Mouse (Mus musculus) forebrain, embryonic 13.5 days (tissue): ENCODE measurements around the gene Lhx2. TPM values are rescaled to one million over a fixed set of nuclear protein-coding genes. Genes with fewer than 3 reads are reported as not detected.
A peak's percentile ranks its signal among the peaks of the same experiment; 100 is the strongest.

ENCODE experiments used
- ATAC-seq: fragments of 200-750 bp; cut with Nextera tagmentation; 2 replicates; pipeline ENCODE4 v1.8.0; 2017
- H3K27ac ChIP-seq: fragments of 300-500 bp; sonication (generic); 2 replicates; pipeline ENCODE4 v1.5.1; 2015; ENCODE audit warnings: inconsistent platforms, mild to moderate bottlenecking, moderate library complexity
- H3K27me3 ChIP-seq: fragments of 300-500 bp; sonication (generic); 2 replicates; pipeline ENCODE4 v1.6.1; 2015; ENCODE audit warnings: mild to moderate bottlenecking, inconsistent platforms
- H3K36me3 ChIP-seq: fragments of 300-500 bp; sonication (generic); 2 replicates; pipeline ENCODE4 v1.6.1; 2015; ENCODE audit warnings: mild to moderate bottlenecking, inconsistent platforms; ENCODE audit not compliant: poor library complexity, severe bottlenecking
- H3K4me1 ChIP-seq: fragments of 300-500 bp; sonication (generic); 2 replicates; pipeline ENCODE4 v1.6.1; 2015; ENCODE audit warnings: inconsistent platforms
- H3K4me2 ChIP-seq: fragments of 300-500 bp; sonication (generic); 2 replicates; pipeline ENCODE4 v1.6.1; 2015; ENCODE audit warnings: inconsistent platforms, mild to moderate bottlenecking, moderate library complexity
- H3K4me3 ChIP-seq: fragments of 300-500 bp; sonication (generic); 2 replicates; pipeline ENCODE4 v1.5.1; 2015; ENCODE audit warnings: mild to moderate bottlenecking, inconsistent platforms
- H3K9ac ChIP-seq: fragments of 300-500 bp; sonication (generic); 2 replicates; pipeline ENCODE4 v1.6.1; 2015; ENCODE audit warnings: mild to moderate bottlenecking, inconsistent platforms
- H3K9me3 ChIP-seq: fragments of 300-500 bp; sonication (generic); replicated peaks from 2 replicates; pipeline ENCODE4 v1.6.1; 2016; ENCODE audit warnings: inconsistent platforms
- WGBS: fragments of 180-500 bp; shearing (Covaris S2); methylation state at CpG from one replicate; pipeline ENCODE4 v1.1.7; 2015; 5-methylcytosine and 5-hydroxymethylcytosine counted together
- polyA plus RNA-seq: library from polyadenylated mRNA; unstranded; fragments of >200 nt; fragmentation: Nextera tagmentation; extraction: Ambion mirVana; gene quantifications from 2 replicates; pipeline ENCODE4 v1.2.1, GENCODE M21; 2015

Gene Lhx2
- polyA plus RNA-seq, 1 experiment from 2014 or later, result 153 TPM

DNA sequence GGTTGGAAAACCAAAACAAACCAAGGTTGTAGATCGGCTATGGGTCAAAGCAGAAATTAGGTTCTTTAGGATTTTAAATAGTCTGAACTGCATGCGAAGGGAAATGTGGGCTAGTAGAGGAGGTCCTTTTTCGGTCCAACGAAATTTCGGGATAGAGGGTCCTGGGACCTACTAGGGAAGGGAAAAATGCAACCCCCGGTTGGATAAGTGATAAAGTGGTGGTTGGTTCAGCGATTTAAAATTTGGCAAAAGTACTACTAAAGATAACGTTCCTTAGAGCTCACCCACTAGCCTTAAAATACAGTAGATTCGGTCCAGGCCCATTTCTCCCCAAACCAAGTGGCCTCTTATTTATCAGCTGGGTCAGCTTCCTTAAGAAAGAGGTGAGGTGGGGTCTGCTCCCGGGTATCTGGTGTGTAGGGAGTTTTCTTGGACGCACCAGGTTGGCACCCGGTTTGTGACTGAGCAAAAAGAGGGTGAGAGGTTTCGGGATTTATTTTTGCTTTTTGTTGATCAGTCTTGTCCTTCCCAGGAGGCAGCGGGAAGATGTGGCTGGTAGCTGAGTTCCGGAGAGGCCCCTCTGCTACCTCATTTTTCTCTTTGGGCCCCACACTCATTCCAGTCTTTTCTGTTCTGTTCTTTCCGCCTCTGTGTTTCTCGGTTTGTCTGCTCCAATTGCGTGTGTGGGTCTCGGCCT is 16.8 kb downstream of the Lhx2 start:
- Histone ChIP-seq H3K9me3 (no peaks in the 10 kb centered on the region), H3K27me3 (peaks cover 28% of the 10 kb centered on the region), H3K4me3 (peak overlapping the region; percentile 91), H3K4me2 (peak overlapping the region; percentile 93), H3K9ac (peak overlapping the region; percentile 100), H3K36me3 (peaks cover 46% of the 10 kb centered on the region), H3K4me1 (peaks cover 78% of the 10 kb centered on the region), H3K27ac (peak overlapping the region; percentile 99)
- WGBS, result 1% methylated on average over 19 of the region's 19 CpGs
- no peak for ATAC-seq

DNA sequence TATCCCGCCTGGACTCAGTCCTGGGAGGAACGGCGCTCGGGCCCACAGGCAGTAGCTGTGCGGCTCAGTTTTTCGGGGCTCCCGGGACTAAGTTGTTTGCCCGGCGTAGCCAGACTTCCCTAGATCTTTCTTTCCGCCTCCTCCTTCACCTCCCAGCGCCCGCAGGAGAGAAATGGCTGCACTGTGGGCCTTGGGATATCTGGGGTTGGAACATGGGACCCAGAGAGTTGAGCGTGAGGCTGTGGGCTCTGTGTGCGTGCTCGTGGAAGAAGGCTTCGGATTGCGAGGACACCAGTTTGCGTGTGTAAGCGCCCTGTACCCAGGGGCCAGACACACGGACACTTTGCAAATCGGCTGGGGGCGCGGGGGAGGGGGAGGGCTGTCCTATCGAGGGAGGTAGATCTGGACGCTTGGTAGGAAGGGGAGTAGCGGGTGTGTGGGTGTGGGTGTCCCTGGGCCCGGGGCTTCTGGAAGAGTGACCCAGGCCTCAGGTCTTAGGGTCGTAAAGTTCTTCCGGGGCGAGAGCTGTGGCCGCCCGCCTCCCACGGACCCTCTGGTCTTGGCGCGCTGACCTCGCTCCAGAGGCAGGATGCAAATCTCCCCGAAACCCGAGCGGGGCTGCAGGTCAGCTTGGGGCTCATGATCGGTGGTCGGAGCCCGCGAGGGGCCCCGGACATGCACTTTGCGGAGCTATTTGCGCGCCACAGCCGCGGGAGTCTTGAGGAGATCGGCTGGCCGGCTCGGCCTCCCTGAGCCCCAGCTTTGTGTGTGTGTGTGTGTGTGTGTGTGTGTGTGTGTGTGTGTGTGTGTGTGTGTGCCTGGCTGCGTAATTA is 17.6 kb downstream of the Lhx2 start:
- peak overlapping the region; percentile 91 for H3K4me3 ChIP-seq
- H3K27ac ChIP-seq, result peak overlapping the region; percentile 99
- peak overlapping the region; percentile 100 for H3K9ac ChIP-seq
- peaks cover 28% of the 10 kb centered on the region for H3K27me3 ChIP-seq
- H3K9me3 ChIP-seq, result no peaks in the 10 kb centered on the region
- H3K36me3 ChIP-seq, result peaks cover 54% of the 10 kb centered on the region
- peak; percentile 22; the same call in 1 of the 2 replicates for ATAC-seq
- WGBS, result under 1% methylated on average over 53 of the region's 53 CpGs
- peaks cover 86% of the 10 kb centered on the region for H3K4me1 ChIP-seq
- peak overlapping the region; percentile 93 for H3K4me2 ChIP-seq

DNA sequence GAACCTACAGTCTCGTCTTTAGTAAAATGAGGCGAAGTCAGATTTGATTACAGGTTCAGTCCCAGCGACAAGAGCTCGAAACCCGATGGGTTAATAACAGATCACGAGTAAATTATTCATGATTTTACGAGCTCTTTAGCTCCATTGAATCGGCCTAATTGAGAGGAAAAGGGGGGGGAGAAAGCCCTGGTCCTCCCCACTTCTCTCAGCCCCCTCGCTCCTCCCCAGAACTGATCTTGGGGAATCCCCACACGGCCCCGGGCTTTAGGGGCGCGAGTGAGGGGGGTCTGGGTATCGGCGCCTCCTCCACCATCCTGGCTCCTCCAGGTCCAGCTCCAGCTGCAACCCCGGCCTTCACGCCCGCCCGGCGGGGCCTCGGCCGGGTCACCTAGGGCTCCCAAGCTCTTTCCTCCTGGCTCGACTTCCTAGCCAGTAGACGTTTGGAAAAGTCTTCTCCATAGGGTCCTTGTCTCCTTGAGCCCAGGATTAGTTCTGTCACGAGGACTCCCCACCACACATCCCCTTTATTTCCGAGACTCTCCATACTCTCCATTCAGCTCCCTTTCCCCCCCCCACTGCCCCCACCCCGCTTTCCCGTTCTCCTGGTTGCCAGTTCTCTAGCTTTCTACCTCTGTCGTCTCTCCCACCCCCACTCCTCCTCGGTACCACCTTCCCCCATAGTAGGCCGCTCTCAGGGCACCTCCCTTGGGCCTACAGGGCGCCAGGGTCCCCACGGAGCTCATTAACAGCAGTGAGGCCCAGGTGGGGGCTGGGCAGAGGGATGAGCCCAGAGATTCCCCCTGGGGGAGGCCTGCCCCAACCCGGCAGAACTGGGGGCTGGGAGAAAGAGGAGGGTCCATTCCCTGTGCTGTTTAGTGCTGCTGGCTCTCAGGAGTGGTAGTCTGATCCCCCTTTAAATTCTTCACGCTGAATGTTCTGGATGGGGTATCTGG is 18.5 kb downstream of the Lhx2 start:
- Histone ChIP-seq H3K27me3 (peaks cover 28% of the 10 kb centered on the region), H3K9ac (peak overlapping the region; percentile 100), H3K4me1 (peaks cover 90% of the 10 kb centered on the region), H3K36me3 (peaks cover 63% of the 10 kb centered on the region), H3K4me2 (peak overlapping the region; percentile 93), H3K27ac (peak overlapping the region; percentile 99), H3K9me3 (no peaks in the 10 kb centered on the region), H3K4me3 (peak overlapping the region; percentile 91)
- 1% methylated on average over 35 of the region's 35 CpGs for WGBS
- ATAC-seq, result peak; percentile 51

DNA sequence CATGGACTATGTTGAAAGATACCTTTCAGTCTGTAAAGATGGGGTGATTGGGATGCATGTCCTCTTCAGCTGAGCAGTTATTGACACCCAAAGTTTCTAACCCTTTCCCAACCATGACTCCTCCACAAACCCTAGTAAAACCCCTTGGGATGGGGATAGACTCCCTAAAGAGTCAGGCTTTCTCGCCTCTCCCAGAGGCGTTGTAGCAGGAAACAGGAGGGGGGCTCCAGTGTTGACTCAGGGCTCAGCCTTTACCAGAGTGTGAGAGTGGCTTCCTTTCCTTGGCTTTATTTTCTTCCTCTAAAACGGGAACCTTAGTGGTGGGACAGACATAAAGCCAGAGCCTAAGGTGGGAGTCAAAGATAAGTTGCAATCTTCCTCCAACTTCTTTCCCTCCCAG is 19.5 kb downstream of the Lhx2 start:
- Histone ChIP-seq H3K9me3 (no peaks in the 10 kb centered on the region), H3K9ac (peak overlapping the region; percentile 100), H3K36me3 (peaks cover 68% of the 10 kb centered on the region), H3K27ac (peak overlapping the region; percentile 78), H3K4me3 (peak overlapping the region; percentile 91), H3K4me2 (peak overlapping the region; percentile 93), H3K4me1 (peaks cover 93% of the 10 kb centered on the region), H3K27me3 (peaks cover 19% of the 10 kb centered on the region)
- no peak for ATAC-seq
- WGBS, result 6% methylated on average over 3 of the region's 3 CpGs

DNA sequence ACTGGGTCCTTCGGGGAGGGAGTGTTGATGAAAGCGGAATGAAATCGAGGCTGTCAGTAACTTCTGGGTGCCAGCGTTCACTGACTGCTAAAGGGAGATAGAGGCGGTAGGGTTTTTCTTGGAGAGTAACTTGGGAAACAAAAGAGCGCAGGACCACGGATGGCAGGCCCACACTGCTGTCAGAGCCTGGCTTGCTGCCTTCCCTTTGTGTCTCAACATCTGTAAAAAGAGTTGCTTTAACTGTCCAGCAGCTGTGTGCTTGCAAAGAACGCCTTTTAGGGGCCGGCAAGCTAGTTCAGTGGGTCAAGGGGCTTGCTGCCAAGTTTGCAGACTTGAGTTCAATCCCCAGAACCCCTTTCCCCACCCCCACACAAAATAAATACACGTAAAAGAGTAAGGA is 20.1 kb downstream of the Lhx2 start:
- ATAC-seq, result no peak
- WGBS, result 7% methylated on average over 10 of the region's 10 CpGs
- Histone ChIP-seq H3K36me3 (peaks cover 72% of the 10 kb centered on the region), H3K4me1 (peaks cover 93% of the 10 kb centered on the region), H3K4me2 (peak overlapping the region; percentile 93), H3K9ac (peak overlapping the region; percentile 100), H3K27ac (peak overlapping the region; percentile 78), H3K27me3 (peaks cover 18% of the 10 kb centered on the region), H3K9me3 (no peaks in the 10 kb centered on the region), H3K4me3 (peak overlapping the region; percentile 91)

DNA sequence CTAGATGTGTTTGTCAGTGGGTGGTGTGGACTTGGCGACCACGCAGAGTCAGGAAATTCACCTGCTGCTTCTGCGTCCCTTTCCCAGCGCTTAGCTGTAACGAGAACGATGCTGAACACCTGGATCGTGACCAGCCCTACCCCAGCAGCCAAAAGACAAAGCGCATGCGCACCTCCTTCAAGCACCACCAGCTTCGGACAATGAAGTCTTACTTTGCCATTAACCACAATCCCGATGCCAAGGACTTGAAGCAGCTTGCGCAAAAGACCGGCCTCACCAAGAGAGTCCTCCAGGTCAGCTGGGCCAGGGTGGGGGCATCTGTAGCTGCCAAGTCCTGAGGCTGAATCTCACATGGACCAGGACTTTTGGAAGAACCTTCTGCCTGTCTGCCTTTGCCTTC is 20.7 kb downstream of the Lhx2 start:
- Histone ChIP-seq H3K27me3 (peaks cover 18% of the 10 kb centered on the region), H3K4me1 (peaks cover 93% of the 10 kb centered on the region), H3K9me3 (no peaks in the 10 kb centered on the region), H3K9ac (peak overlapping the region; percentile 100), H3K4me3 (peak overlapping the region; percentile 91), H3K27ac (peak overlapping the region; percentile 78), H3K4me2 (peak overlapping the region; percentile 93), H3K36me3 (peaks cover 72% of the 10 kb centered on the region)
- WGBS, result 17% methylated on average over 13 of the region's 13 CpGs
- ATAC-seq, result no peak

DNA sequence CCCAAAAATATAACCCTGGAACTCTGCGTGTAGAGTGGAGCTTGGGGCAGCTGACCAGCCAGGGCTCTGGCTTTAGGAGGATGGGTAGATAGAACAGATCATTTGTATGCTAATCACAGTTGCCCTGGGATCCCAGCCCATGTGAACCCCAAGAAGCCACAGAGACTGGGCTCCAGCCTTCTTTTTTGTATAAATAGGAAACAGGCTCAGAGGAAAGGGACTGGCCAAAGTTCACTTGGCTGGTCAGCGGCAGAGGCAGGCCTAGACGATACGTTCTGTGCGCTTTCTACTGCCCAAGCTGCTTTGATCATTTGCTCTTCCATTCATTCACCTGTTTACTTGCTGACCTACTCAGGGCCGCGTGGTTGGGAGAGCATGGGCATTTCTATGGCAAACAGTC is 27.1 kb downstream of the Lhx2 start:
- H3K4me1 ChIP-seq, result peaks cover 67% of the 10 kb centered on the region

DNA sequence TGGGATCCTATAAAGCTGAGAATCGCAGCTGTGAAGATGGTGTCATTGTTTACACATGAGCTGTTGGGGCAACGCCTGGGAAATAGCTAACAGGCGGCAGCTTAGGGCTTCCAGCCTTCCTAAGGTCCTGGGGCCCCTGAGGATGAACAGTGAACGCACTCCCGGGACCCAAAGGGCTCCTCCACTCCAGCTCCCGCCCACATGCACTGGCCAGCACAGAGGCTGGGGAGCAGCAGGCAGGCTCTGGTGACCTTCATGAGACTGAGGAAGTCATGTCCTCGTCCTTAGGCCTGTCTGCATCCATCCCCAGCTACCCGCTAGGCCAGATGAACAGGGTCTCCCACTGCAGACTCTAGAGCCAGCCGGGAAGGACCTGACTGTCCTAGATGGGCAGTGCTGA is 27.9 kb downstream of the Lhx2 start:
- Histone ChIP-seq H3K9ac (peak overlapping the region; percentile 26; the same call in 1 of the 2 replicates), H3K27ac (peak overlapping the region; percentile 68), H3K27me3 (no peaks in the 10 kb centered on the region), H3K4me2 (peak overlapping the region; percentile 4; the same call in 1 of the 2 replicates), H3K36me3 (peaks cover 85% of the 10 kb centered on the region), H3K4me1 (peaks cover 60% of the 10 kb centered on the region), H3K9me3 (no peaks in the 10 kb centered on the region), H3K4me3 (no peak overlapping the region)
- ATAC-seq, result no peak
- WGBS, result 38% methylated on average over 9 of the region's 9 CpGs

More for the DNA sequence above, 27.1 kb downstream of the Lhx2 start:
- ATAC-seq, result no peak
- H3K4me2 ChIP-seq, result peak overlapping the region; percentile 22; the same call in 1 of the 2 replicates
- no peaks in the 10 kb centered on the region for H3K9me3 ChIP-seq
- WGBS, result 57% methylated on average over 7 of the region's 7 CpGs
- no peak overlapping the region for H3K4me3 ChIP-seq
- H3K36me3 ChIP-seq, result peaks cover 92% of the 10 kb centered on the region
- peak overlapping the region; percentile 43 for H3K9ac ChIP-seq
- peak overlapping the region; percentile 48; the same call in 1 of the 2 replicates for H3K27ac ChIP-seq
- no peaks in the 10 kb centered on the region for H3K27me3 ChIP-seq

DNA sequence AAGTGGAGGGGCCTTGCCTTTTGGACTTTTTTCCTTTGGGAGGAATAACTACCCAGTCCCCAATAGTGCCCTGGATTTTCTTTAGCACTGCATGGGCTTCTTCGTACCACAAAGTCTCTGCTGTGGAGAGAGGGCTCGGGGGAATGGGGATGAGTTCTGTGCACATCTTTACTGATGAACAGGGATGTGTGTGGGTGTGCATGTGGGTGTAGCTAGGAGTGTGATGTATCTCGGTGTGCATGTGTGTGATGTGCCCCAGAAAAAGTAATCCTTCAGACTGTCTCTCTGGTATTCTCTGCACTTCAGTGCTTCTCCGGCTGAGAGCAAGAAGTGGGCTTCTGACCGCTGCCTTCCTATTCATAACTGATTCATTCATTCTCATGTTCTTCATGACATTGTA is 28.8 kb downstream of the Lhx2 start:
- Histone ChIP-seq H3K4me1 (peaks cover 52% of the 10 kb centered on the region), H3K36me3 (peaks cover 77% of the 10 kb centered on the region), H3K27me3 (no peaks in the 10 kb centered on the region), H3K27ac (peak overlapping the region; percentile 68; the same call in 1 of the 2 replicates), H3K4me3 (no peak overlapping the region), H3K9ac (no peak overlapping the region), H3K9me3 (no peaks in the 10 kb centered on the region), H3K4me2 (no peak overlapping the region)
- WGBS, result 74% methylated on average over 5 of the region's 5 CpGs
- no peak for ATAC-seq

DNA sequence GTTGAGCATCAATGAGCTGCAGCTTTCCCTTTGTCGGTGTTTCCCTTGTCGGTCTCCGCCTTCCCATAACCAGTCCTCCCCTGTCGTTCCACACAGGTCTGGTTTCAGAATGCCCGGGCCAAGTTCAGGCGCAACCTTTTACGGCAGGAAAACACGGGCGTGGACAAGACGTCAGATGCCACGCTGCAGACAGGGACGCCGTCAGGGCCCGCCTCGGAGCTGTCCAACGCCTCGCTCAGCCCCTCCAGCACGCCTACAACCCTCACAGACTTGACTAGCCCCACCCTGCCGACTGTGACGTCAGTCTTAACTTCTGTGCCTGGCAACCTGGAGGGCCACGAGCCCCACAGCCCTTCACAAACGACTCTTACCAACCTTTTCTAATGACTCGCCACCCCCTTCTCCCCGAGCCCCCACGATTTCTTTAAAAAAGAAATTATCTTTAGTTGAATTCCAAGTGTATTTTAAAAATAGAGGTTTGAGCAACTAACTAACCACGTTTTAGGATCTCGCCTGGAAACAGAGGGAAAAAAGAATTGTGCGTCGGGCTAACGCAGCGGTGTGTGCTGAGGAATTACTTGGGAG is 29.8 kb downstream of the Lhx2 start:
- no peak overlapping the region for H3K4me3 ChIP-seq
- H3K9ac ChIP-seq, result no peak overlapping the region
- no peak overlapping the region for H3K4me2 ChIP-seq
- no peaks in the 10 kb centered on the region for H3K9me3 ChIP-seq
- H3K27ac ChIP-seq, result peak overlapping the region; percentile 37
- peaks cover 43% of the 10 kb centered on the region for H3K4me1 ChIP-seq
- ATAC-seq, result no peak
- peaks cover 7% of the 10 kb centered on the region; the same call in 1 of the 2 replicates for H3K27me3 ChIP-seq
- H3K36me3 ChIP-seq, result peaks cover 67% of the 10 kb centered on the region
- 41% methylated on average over 31 of the region's 31 CpGs for WGBS
